Mouse (Mus musculus) heart, embryonic 15.5 days (tissue): Measurements from ENCODE around the gene Lcp1. TPM values are rescaled to one million over a fixed set of nuclear protein-coding genes. Genes with fewer than 3 reads are reported as not detected.
"Not testable (repeated sequence)": the region's sequence is repeated elsewhere in the genome, so short reads cannot be mapped to it uniquely, and the experiment has no call there.

ENCODE experiments used
- ATAC-seq: fragments of 200-750 bp; cut with Nextera tagmentation; replicated peaks from 2 replicates; pipeline ENCODE4 v1.8.0; 2017; ENCODE audit warnings: low read depth, moderate TSS enrichment; ENCODE audit not compliant: insufficient number of reproducible peaks, insufficient read depth, low FRiP score
- H3K27ac ChIP-seq: fragments of 300-500 bp; sonication (generic); 2 replicates; pipeline ENCODE4 v1.5.1; 2015; ENCODE audit warnings: mild to moderate bottlenecking, inconsistent platforms
- H3K27me3 ChIP-seq: fragments of 300-500 bp; sonication (generic); 2 replicates; pipeline ENCODE4 v1.6.1; 2015; ENCODE audit warnings: inconsistent platforms
- H3K36me3 ChIP-seq: fragments of 300-500 bp; sonication (generic); 2 replicates; pipeline ENCODE4 v1.6.1; 2015; ENCODE audit warnings: mild to moderate bottlenecking, inconsistent platforms
- H3K4me1 ChIP-seq: fragments of 300-500 bp; sonication (generic); replicated peaks from 2 replicates; pipeline ENCODE4 v1.6.1; 2015; ENCODE audit warnings: inconsistent platforms
- H3K4me2 ChIP-seq: fragments of 300-500 bp; sonication (generic); 2 replicates; pipeline ENCODE4 v1.6.1; 2015; ENCODE audit warnings: inconsistent platforms, mild to moderate bottlenecking, moderate library complexity
- H3K4me3 ChIP-seq: fragments of 300-500 bp; sonication (generic); 2 replicates; pipeline ENCODE4 v1.5.1; 2015; ENCODE audit warnings: mild to moderate bottlenecking, inconsistent platforms
- H3K9ac ChIP-seq: fragments of 300-500 bp; sonication (generic); 2 replicates; pipeline ENCODE4 v1.6.1; 2015; ENCODE audit warnings: mild to moderate bottlenecking, inconsistent platforms
- H3K9me3 ChIP-seq: fragments of 300-500 bp; sonication (generic); replicated peaks from 2 replicates; pipeline ENCODE4 v1.6.1; 2016; ENCODE audit warnings: inconsistent platforms
- WGBS: fragments of 180-500 bp; shearing (Covaris S2); methylation state at CpG from one replicate; pipeline ENCODE4 v1.1.7; 2015; ENCODE audit warnings: mixed read lengths; 5-methylcytosine and 5-hydroxymethylcytosine counted together
- polyA plus RNA-seq: library from polyadenylated mRNA; unstranded; fragments of >200 nt; fragmentation: Nextera tagmentation; extraction: Ambion mirVana; gene quantifications from 2 replicates; pipeline ENCODE4 v1.2.1, GENCODE M21; 2015

Lcp1 gene
- polyA plus RNA-seq = 20.6 and 42.9 TPM in 2 replicates

GRCm38 (mm10) chr14:75130501-75131318, at the start of gene Lcp1, which contains the start of gene Lrrc63:
TSS of gene Lcp1 (plus strand) at chr14:75131101.
TSS of gene Lrrc63 (minus strand) at chr14:75130881.
- H3K4me1 ChIP-seq = peaks cover 4% of the 10 kb centered on the region; the same call in 1 of the 2 replicates
- WGBS = under 1% methylated on average over 42 of the region's 42 CpGs
- H3K4me2 ChIP-seq = peak within 1 kb of the TSS; percentile 91
- peak; percentile 93 for ATAC-seq
- H3K4me3 ChIP-seq = peak within 1 kb of the TSS; percentile 65
- H3K27me3 ChIP-seq = 0 out of 2 replicates have a peak, but pooled peaks cover 3% of the 10 kb centered on the region
- H3K36me3 ChIP-seq = no peaks in the 10 kb centered on the region
- no peaks in the 10 kb centered on the region for H3K9me3 ChIP-seq
- H3K27ac ChIP-seq = peak within 1 kb of the TSS; percentile 60
- H3K9ac ChIP-seq = peak within 1 kb of the TSS; percentile 55

GRCm38 (mm10) chr14:75102956-75103355, 27.9 kb upstream of the Lcp1 start:
- WGBS = 83% methylated on average over 5 of the region's 5 CpGs
- Histone ChIP-seq H3K4me3 (no peak overlapping the region), H3K9me3 (no peaks in the 10 kb centered on the region), H3K4me1 (no peaks in the 10 kb centered on the region), H3K27me3 (no peaks in the 10 kb centered on the region), H3K27ac (no peak overlapping the region), H3K9ac (no peak overlapping the region), H3K36me3 (no peaks in the 10 kb centered on the region), H3K4me2 (no peak overlapping the region)
- ATAC-seq = no peak

GRCm38 (mm10) chr14:75121658-75122057, 9.2 kb upstream of the Lcp1 start:
- Histone ChIP-seq H3K4me2 (no peak overlapping the region), H3K4me1 (no peaks in the 10 kb centered on the region), H3K9ac (no peak overlapping the region), H3K9me3 (no peaks in the 10 kb centered on the region), H3K4me3 (no peak overlapping the region), H3K36me3 (no peaks in the 10 kb centered on the region), H3K27me3 (no peaks in the 10 kb centered on the region), H3K27ac (no peak overlapping the region)
- WGBS = 78% methylated on average over 8 of the region's 8 CpGs
- ATAC-seq = no peak

GRCm38 (mm10) chr14:75131324-75131935, 529 bp downstream of the Lcp1 start:
- H3K27ac ChIP-seq = peak overlapping the region; percentile 53; the same call in 1 of the 2 replicates

GRCm38 (mm10) chr14:75136119-75136966, 5.4 kb downstream of the Lcp1 start:
- H3K9ac ChIP-seq = no peak overlapping the region
- WGBS = 59% methylated on average over 25 of the region's 25 CpGs

More at GRCm38 (mm10) chr14:75131324-75131935, 529 bp downstream of the Lcp1 start:
- Histone ChIP-seq H3K4me1 (peaks cover 4% of the 10 kb centered on the region; the same call in 1 of the 2 replicates), H3K9ac (peak overlapping the region; percentile 34), H3K36me3 (no peaks in the 10 kb centered on the region), H3K27me3 (0 out of 2 replicates have a peak, but pooled peaks cover 6% of the 10 kb centered on the region), H3K4me2 (peak overlapping the region; percentile 91), H3K9me3 (no peaks in the 10 kb centered on the region), H3K4me3 (peak overlapping the region; percentile 65)
- 3% methylated on average over 12 of the region's 12 CpGs for WGBS
- no peak for ATAC-seq

GRCm38 (mm10) chr14:75138503-75138902, 7.6 kb downstream of the Lcp1 start:
- Histone ChIP-seq H3K36me3 (no peaks in the 10 kb centered on the region), H3K27me3 (0 out of 2 replicates have a peak, but pooled peaks cover 3% of the 10 kb centered on the region), H3K27ac (no peak overlapping the region), H3K9me3 (no peaks in the 10 kb centered on the region), H3K4me3 (no peak overlapping the region), H3K9ac (no peak overlapping the region), H3K4me1 (peaks cover 5% of the 10 kb centered on the region; the same call in 1 of the 2 replicates), H3K4me2 (no peak overlapping the region)
- WGBS = 23% methylated on average over 10 of the region's 10 CpGs
- ATAC-seq = no peak

More at GRCm38 (mm10) chr14:75136119-75136966, 5.4 kb downstream of the Lcp1 start:
- peak overlapping the region; percentile 50; the same call in 1 of the 2 replicates for H3K27ac ChIP-seq
- no peaks in the 10 kb centered on the region for H3K36me3 ChIP-seq
- H3K27me3 ChIP-seq = 0 out of 2 replicates have a peak, but pooled peaks cover 6% of the 10 kb centered on the region
- no peak for ATAC-seq
- H3K4me3 ChIP-seq = peak overlapping the region; percentile 32
- no peaks in the 10 kb centered on the region for H3K9me3 ChIP-seq
- H3K4me2 ChIP-seq = peak overlapping the region; percentile 42
- H3K4me1 ChIP-seq = peaks cover 5% of the 10 kb centered on the region; the same call in 1 of the 2 replicates

- Histone ChIP-seq H3K36me3 (no peaks in the 10 kb centered on the region), H3K27ac (no peak overlapping the region), H3K4me3 (no peak overlapping the region), H3K27me3 (0 out of 2 replicates have a peak, but pooled peaks cover 3% of the 10 kb centered on the region), H3K9ac (no peak overlapping the region), H3K4me2 (no peak overlapping the region), H3K4me1 (peaks cover 5% of the 10 kb centered on the region; the same call in 1 of the 2 replicates), H3K9me3 (no peaks in the 10 kb centered on the region)
- no peak for ATAC-seq
- 78% methylated on average over 2 of the region's 2 CpGs for WGBS
Observed at GRCm38 (mm10) chr14:75139225-75139624, 8.3 kb downstream of the Lcp1 start.

GRCm38 (mm10) chr14:75147706-75148105, 16.8 kb downstream of the Lcp1 start:
- ATAC-seq, H3K9me3 ChIP-seq, H3K4me3 ChIP-seq, H3K4me1 ChIP-seq, H3K27me3 ChIP-seq, H3K4me2 ChIP-seq, H3K36me3 ChIP-seq, H3K9ac ChIP-seq, H3K27ac ChIP-seq: not testable (repeated sequence)
- WGBS = 67% methylated on average over 2 of the region's 2 CpGs

- Histone ChIP-seq H3K27ac (no peak overlapping the region), H3K4me1 (no peaks in the 10 kb centered on the region), H3K9ac (no peak overlapping the region), H3K9me3 (no peaks in the 10 kb centered on the region), H3K4me3 (no peak overlapping the region), H3K27me3 (no peaks in the 10 kb centered on the region), H3K36me3 (no peaks in the 10 kb centered on the region), H3K4me2 (no peak overlapping the region)
- no peak for ATAC-seq
- WGBS = 51% methylated on average over 9 of the region's 9 CpGs
Observed at GRCm38 (mm10) chr14:75148229-75148628, 17.3 kb downstream of the Lcp1 start.

- H3K4me1 ChIP-seq = no peaks in the 10 kb centered on the region
- no peak overlapping the region for H3K4me2 ChIP-seq
- H3K36me3 ChIP-seq = no peaks in the 10 kb centered on the region
- H3K4me3 ChIP-seq = no peak overlapping the region
- WGBS = 46% methylated on average over 2 of the region's 2 CpGs
- H3K27me3 ChIP-seq = no peaks in the 10 kb centered on the region
- H3K9ac ChIP-seq = no peak overlapping the region
- no peaks in the 10 kb centered on the region for H3K9me3 ChIP-seq
- ATAC-seq = no peak
- H3K27ac ChIP-seq = no peak overlapping the region
Observed at GRCm38 (mm10) chr14:75150653-75151052, 19.8 kb downstream of the Lcp1 start.
